Mouse (Mus musculus) monocyte, adult 2 months (primary cell): ENCODE measurements around the gene Pcdh10.

Experiments
- DNase-seq, 2 experiments: peaks; one replicate each; pipeline ENCODE4 v3.0.0; 2022; ENCODE audit warnings: low spot score in 2 of 2, low read depth in 1 of 2

Pcdh10 gene

DNA sequence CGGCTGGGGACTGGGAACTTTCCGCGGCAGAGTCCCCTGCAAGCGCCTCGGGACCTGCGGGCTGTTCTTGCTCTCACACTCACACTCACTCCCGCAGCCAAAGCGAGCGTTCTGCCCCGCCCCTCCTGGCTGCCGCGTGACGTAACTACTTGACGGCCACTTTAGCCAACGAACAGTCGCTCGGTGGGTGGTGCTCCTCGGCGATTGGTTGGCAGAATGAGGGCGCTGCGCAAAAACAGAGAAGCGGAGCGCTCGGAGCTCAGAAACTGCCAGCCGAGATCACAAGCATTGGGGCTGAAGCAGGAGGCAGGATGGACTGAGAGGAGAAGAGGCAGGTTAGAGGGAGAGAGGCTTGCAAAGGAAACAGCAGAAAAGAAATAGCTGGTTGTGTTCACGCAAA lies at the start of gene Pcdh10:
Gene Pcdh10 (plus strand): TSS at position 254 of the 400 bp plus-strand sequence.
- DNase-seq, result no peak

DNA sequence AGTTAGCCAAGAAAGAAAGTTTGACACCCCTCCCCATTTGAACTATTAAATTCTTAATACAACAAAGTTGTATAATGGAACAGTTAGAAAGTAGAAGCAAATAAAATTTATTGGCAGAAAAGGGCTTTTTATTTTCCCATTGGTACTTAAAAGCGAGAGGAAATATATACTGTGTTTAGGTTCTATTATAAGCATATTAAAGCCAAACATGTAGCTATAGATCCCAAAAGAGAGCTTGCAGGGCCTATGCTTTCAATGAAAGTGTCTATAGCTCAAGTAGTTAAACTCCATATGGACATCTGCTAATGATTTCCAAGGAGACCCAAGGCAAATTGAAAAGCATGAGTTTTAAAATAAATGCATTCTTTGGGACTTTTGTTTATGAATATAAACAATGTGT lies 22.3 kb upstream of the Pcdh10 start:
- no peak for DNase-seq

DNA sequence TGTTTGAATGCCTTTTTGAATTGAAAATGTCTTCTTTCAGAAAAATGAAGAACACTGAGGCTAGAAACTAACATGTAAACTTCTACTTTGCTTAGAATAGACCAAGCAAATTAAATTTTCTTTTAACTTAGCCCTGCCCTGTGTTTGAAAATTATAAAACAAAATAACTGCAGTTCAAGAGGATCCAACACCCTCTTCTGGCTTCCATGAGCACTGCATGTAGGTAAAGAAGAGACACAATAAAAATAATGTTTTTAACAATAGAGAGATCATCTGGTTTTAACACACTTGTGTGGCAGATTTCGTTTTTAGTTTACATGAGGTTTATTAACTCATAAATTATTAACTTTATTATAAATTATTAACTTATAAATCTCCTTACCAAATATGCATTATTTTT lies 9.2 kb upstream of the Pcdh10 start:
- no peak for DNase-seq

DNA sequence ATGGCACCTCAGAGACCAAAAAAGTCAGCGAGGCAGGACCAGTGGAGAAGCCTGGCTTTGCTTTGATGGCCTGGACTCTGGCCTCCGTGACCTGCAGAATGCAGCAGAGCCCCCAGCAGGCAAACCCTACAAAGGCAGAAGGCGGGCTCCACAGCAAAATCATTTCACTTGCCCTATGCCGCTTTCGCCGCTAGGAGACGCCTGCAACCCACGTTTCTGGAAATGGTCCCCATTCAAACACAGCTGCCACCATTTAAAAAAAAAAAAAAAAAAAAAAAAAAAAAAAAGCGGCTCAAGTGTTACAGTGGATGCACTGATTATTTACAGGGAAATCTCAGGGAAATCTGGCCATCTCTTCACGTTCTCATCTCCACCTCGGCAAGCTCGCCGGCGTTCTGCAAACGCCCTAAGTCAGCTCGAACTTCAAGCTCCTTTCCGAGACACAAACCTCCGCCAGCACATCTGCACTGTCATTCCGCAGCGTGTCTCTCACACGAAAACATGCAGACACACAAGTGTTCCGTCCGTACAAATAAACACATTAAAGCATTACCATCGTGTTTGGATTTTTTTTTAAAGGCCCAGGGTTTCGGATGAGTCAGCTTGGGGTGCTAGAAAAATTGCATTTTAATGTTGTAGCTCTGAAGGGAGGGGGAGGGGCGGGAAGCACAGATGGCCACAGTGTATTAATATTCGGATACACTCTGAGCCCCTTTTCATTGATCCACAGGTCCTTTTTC lies 2.3 kb upstream of the Pcdh10 start:
- DNase-seq, result no peak

DNA sequence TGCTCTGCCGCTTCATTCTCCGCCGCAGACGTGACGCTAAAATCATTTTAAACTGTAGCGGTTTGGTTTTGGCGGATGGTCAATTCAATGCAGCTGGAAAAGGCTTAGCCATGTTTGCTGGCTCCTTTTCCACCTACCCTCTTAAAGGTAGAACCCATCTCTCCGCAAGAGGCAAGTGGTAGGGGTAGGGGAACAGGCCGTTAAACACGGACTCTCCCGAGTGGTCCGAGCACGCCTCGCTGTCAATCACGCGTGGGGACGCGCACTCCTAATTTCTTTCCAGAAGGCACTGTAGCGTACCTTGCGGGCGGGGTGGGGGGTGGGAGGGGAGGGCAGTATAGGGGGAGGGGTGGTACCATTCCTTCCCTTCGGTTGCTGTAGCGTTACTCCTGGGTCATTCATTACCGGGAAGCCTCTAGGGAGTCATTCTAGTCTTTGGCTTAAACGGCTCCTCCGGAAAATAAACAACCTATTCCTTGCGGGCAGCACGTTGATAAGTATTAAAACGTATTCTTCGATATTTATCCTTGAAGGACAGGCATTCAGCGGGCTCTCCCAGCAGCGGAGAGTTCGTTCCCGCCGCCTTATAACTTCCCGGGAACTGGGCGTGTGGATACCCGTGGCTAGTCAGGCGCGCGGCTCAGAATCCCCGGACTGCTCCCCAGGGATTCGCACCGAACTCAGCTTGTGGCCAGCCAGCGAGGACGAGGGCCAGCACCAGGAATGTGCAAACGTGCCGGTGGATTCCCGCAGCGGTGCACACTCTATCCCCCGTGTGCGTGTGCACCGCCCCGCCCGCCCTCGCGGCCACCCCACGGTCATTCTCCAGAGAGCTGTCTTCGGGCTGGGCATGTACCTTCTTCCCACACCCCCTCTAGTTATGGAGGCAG lies 1.5 kb upstream of the Pcdh10 start:
- DNase-seq, result no peak

DNA sequence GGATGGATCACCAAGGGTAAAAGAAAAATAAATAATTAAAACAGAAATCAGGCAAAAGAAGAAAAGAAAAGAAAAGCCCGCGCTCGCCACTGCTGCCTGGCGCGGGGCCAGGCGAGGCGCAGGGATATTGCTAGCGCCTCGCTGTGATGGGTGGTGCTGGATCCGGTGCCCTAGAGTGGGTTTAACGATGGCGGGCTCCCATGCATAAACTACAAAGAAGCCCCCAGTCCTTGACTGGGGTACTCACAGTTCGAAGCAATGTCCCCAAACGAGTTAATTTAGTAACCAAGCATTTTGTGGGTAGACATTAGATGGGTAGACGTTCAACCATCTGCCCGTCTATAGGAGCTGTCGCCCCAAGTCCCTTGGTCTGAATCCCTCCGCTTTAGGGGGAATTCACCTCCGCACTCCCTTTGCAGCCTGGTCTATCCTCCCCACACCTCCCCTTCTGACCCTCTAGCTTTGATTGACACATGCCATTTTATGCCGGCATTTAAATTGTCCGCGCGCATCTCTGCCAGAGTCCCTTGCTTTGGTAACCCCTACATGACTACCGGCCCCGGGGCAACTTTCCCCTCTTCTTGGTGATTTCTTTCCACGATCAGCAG lies 703 bp upstream of the Pcdh10 start:
- no peak for DNase-seq

DNA sequence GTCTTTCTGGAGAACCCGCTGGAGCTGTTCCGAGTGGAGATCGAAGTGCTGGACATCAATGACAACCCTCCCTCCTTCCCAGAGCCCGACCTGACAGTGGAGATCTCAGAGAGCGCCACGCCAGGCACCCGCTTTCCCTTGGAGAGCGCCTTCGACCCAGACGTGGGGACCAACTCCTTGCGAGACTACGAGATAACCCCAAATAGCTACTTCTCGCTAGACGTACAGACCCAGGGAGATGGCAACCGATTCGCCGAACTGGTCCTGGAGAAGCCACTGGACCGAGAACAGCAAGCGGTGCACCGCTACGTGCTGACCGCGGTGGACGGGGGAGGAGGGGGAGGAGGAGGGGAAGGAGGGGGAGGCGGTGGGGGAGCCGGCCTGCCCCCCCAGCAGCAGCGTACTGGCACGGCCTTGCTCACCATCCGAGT lies 1.4 kb downstream of the Pcdh10 start:
- DNase-seq, result no peak

DNA sequence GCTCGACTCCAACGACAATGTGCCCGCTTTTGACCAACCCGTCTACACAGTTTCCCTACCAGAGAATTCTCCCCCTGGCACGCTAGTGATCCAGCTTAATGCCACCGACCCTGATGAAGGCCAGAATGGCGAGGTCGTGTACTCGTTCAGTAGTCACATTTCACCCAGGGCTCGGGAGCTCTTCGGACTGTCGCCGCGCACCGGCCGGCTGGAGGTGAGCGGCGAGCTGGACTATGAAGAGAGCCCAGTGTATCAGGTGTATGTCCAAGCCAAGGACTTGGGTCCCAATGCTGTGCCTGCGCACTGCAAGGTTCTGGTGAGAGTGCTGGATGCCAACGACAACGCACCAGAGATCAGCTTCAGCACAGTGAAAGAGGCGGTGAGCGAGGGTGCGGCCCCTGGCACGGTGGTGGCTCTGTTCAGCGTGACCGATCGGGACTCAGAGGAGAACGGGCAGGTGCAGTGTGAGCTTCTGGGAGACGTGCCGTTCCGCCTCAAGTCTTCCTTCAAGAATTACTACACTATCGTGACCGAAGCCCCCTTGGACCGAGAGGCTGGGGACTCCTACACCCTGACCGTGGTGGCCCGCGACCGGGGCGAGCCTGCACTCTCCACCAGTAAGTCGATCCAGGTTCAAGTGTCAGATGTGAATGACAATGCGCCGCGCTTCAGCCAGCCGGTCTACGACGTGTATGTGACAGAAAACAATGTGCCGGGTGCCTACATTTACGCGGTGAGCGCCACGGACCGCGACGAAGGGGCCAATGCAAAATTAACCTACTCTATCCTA lies 2.0 kb downstream of the Pcdh10 start:
- no peak for DNase-seq

DNA sequence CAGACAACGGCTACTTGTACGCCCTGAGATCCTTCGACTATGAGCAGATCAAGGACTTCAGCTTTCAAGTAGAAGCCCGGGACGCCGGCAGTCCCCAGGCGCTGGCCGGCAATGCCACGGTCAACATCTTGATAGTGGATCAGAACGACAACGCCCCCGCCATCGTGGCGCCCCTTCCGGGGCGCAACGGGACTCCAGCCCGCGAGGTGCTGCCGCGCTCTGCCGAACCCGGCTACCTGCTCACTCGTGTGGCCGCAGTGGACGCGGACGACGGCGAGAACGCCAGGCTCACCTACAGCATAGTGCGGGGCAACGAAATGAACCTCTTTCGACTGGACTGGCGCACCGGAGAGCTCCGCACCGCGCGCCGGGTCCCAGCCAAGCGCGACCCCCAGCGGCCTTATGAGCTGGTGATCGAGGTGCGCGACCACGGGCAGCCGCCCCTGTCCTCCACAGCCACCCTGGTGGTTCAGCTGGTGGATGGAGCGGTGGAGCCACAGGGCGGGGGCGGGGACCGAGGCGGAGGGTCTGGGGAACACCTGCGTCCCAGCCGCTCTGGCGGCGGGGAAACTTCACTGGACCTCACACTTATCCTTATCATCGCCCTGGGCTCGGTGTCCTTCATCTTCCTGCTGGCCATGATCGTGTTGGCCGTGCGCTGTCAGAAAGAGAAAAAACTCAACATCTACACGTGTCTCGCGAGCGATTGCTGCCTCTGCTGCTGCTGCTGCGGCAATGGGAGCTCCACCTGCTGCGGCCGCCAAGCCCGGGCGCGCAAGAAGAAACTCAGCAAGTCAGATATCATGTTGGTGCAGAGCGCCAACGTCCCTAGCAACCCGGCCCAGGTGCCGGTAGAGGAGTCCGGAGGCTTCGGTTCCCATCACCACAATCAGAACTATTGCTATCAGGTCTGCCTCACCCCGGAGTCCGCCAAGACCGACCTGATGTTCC lies 2.9 kb downstream of the Pcdh10 start:
- no peak for DNase-seq

DNA sequence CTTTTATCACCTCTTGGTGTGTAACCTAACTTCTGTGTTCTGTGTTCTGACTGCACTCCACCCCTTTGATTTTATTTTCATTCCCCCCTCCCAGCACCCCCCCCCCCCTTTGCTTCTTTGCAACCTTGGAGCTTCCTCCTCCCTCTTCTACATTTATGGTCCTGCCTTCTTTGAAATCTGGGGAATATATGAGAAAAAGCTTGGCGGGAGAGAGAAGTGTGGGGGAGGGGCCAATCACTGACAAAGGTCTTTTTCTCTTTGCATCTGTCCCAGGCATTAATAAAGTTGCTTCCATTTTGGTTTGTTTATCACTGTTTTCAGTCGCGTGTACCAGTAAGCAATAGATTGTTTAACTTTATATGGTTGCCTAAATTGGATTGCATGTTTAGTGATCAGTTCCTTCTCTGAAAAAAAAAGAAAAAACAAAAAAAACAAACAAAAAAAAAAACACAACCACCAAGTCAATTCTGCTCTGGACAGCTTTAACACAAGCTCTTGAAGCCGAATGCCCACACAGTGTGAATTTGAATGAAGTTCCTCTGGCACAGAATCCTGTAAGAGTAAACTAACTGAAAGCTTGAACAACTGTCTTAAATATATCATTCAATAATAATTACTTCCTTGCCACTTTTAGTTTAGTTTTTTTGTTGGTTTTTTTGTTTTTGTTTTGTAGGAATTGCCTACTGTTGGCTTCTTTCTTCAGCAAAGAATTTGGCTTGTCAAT lies 4.0 kb downstream of the Pcdh10 start:
- DNase-seq, result no peak

DNA sequence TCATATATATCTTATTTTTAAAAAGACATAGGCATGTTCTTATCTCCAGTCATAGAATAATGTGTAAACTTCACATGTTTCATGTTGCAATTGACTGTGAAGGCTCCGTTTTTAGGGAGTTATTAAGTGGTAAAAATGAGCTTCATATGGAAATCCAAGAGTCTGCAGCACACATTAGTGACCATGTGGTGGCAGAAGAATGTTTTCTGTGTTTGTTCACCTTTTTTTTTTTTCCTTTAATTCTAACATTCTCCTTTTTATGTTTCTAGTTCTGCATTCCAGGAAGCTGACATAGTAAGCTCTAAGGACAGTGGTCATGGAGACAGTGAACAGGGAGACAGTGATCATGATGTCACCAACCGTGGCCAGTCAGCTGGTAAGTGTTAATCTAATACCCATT lies 5.6 kb downstream of the Pcdh10 start:
- no peak for DNase-seq

DNA sequence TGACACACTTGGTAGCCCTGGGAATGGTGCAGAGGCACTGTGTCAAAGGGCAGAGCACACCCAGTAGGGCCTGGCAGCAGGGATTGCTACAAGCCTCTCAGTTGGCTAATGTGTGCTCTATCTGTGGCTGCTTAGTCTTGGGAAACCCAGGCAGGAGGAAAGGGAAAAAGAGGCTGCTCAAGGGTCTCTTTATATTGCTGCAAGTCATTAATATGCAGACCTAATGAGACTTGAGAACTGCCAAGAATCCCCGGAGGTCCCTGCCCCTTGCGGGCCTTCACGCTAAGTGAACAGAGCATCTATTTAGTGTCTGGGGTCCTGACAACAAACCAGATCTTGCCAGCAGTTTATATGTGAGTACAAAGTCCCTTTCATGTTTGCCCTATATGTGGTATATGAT lies 6.8 kb downstream of the Pcdh10 start:
- DNase-seq, result no peak

DNA sequence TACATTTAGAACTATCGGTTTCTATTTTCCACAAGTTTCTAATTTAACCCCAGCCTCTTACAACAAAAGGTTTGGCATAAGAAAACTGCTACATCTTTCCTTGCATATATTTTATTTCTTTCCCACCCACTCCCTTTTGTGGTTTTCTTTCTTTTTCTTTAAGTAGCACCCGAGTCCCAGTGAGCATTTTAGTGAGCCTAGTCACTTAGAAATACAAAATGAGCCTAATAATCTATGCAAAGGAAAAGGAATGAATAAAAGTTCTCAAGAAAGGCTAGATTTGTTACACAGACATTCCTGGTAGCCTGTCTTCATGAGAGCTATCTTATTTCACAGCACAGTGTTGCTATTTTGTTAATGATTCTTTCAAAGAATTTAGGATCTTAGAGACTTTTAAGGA lies 7.3 kb downstream of the Pcdh10 start:
- DNase-seq, result no peak

DNA sequence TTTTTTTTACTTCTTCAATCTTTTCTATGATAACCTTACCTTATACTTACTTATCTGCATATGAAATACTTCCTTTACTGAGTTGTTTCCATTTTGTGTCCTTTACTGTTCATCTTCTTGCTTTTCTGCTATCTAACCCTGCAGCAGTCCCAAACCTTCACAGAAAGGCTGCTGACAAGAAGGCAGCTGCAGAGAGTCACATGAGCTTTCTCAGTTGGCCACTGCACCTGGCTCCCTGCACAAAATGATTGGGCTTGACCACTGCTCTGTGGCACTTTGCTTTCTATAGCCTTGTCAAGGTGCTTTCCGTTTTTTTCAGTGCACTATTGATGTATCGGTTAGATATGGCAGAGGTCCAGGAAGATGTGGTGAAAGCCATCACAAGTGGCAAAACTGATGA lies 8.3 kb downstream of the Pcdh10 start:
- DNase-seq, result no peak

DNA sequence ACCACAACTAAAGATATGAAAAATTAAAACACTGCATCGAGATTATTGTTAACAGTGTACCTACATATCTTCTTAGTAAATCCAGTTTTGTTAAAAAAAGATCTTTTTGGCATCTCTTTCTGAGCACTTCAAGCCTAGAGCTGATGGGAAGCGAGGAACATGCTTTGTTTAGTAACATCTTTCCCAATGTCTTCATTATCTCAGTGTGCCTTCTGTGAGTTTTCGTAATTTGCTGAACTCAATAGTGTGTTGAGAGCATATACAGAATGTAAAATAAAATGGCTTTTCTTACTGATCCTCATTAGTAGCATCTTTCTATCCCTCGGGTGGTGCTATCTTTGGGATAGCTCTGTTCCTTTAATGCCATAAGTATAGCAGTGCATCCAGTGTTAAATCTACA lies 18.9 kb downstream of the Pcdh10 start:
- no peak for DNase-seq

DNA sequence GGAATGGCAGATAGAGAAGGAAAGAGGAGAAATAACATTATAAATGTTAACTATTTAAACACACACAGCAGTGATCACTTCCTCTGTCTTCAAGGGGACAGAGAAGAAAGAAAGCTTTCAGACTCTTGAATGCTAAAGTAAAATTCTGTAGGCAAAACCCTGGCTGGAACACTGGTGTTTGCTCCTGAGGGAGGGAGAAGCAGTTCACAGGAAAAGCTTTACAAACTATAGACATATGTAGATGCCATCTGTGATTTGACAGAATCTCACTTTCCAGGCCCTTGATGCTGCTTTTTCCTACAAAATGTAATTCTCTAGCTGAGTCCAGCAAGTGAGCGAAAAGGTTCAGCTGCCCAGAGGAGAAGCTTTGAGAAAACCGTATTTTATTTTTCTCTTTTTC lies 25.0 kb downstream of the Pcdh10 start:
- no peak for DNase-seq

DNA sequence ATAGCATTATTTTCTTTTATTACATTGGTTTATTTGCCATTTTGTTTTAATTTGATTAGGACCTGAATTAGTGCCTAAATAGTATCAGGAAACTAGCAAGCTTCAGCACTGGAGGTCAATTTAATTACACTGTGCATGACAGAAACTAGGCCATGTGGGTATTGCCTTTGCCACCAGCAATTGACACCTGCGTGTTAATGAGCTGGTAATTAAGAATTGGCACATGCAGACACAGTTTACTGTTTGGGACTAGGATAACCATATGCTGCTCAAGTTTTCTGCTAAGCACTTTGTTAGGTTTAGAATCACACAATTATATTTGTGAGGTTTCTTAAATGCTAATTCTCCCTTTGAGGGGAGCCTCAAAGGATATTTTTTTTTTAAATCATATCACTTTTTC lies 53.5 kb downstream of the Pcdh10 start:
- DNase-seq, result no peak

DNA sequence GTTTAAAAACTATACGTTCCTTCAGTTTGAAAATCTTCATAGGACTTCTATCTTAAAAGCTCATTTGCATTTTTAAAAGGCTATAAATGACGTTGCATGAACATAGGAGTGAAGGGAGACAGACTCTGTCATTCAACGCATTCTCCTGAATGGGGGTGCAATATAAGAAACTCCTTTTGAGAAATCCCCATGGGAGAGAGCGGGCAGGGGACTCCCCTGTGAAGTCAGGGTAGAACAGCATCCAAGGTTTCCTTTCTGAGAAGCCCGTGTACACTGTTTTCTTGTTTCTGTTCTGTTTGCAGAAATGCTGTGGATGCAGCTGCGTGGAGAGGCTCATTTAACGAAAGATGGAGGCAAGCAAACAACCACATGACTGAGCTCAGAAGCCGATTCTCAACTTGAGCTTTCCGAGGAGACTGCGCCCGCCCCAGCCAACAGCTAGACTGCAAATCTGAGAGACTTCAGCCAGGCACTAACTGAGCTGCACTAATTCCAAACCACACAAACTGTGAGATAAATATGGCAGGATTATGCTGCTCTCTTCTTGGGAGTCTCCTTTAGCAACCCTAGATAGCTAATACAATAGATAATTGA lies 54.1 kb downstream of the Pcdh10 start:
- no peak for DNase-seq
